Mouse (Mus musculus): ENCODE measurements at regions not wholly inside any gene's neighbourhood (a gene's known extent, or its start where the extent isn't known, plus 50 kb on each side); places are given as distances from the start of the nearest gene placed in this dataset.

DNA sequence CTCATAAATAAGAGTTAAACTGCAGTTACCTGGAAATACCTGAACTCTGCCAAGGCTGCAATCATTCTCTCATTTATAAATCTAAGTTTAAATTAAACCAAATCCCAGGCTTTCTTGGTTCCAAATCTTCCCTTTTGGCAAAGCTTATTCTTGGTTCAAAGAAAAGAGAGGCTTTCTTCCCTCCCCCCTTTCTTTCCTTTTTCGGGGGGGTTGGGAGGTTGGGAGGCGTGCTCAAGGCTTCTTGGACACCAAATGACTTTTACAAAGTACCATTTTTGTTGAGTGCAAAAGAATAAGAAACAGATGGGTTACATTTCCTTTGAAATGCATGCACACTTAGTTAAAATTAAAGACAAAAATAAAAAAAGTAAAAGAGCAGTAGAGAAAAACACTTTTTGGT, 105.4 kb upstream of the Mroh9 start:
- WGBS, result 22% methylated on average over 2 of the region's 2 CpGs
- Histone ChIP-seq H3K9ac (ENCODE audit: low read length) (no peak overlapping the region), H3K27ac (replicated peaks; ENCODE audit: low read depth, low read length) (no peak overlapping the region), H3K36me3 (ENCODE audit: control insufficient read depth, insufficient read depth, low read length) (no peaks in the 10 kb centered on the region), H3K4me2 (ENCODE audit: low read depth, severe bottlenecking) (no peak overlapping the region), H3K4me3 (ENCODE audit: low read depth, low read length) (no peak overlapping the region), H3K4me1 (ENCODE audit: control insufficient read depth, insufficient read depth, low read length) (peaks cover 2% of the 10 kb centered on the region; the same call in 1 of the 2 replicates), H3K27me3 (ENCODE audit: control insufficient read depth, insufficient read depth, low read length) (no peaks in the 10 kb centered on the region), H3K9me3 (ENCODE audit: control insufficient read depth, low read length) (no peaks in the 10 kb centered on the region)
- DNase-seq (ENCODE audit: low spot score), result no peak
- ATAC-seq (ENCODE audit: insufficient number of reproducible peaks, low FRiP score, low TSS enrichment, low read depth), result no peak

DNA sequence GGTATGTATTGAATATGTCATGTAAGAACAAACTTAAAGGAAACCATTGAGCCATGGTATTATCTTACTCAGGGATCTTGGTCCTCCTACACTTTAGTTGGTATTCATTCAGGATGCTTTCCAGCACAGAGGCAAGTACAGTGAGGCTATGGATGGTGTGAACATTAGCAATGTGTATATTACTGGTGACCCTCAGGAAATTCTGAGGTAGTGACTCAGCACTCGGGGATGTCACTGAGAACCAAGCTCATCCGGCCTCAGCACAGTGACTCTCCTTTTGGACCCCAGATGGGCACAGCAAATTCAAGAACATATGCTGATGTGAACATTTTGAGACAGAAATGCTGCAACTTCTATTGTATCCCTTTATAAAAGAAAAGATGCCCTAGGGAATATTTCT, 96.4 kb upstream of the Mroh9 start:
- Histone ChIP-seq H3K4me3 (ENCODE audit: low read depth, low read length) (no peak overlapping the region), H3K4me2 (ENCODE audit: low read depth, severe bottlenecking) (no peak overlapping the region), H3K9ac (ENCODE audit: low read length) (no peak overlapping the region), H3K4me1 (ENCODE audit: control insufficient read depth, insufficient read depth, low read length) (no peaks in the 10 kb centered on the region), H3K27me3 (ENCODE audit: control insufficient read depth, insufficient read depth, low read length) (no peaks in the 10 kb centered on the region), H3K36me3 (ENCODE audit: control insufficient read depth, insufficient read depth, low read length) (no peaks in the 10 kb centered on the region), H3K9me3 (ENCODE audit: control insufficient read depth, low read length) (no peaks in the 10 kb centered on the region), H3K27ac (replicated peaks; ENCODE audit: low read depth, low read length) (no peak overlapping the region)
- DNase-seq (ENCODE audit: low spot score), result no peak
- no peak for ATAC-seq (ENCODE audit: insufficient number of reproducible peaks, low FRiP score, low TSS enrichment, low read depth)
- 89% methylated on average over 2 of the region's 2 CpGs for WGBS

DNA sequence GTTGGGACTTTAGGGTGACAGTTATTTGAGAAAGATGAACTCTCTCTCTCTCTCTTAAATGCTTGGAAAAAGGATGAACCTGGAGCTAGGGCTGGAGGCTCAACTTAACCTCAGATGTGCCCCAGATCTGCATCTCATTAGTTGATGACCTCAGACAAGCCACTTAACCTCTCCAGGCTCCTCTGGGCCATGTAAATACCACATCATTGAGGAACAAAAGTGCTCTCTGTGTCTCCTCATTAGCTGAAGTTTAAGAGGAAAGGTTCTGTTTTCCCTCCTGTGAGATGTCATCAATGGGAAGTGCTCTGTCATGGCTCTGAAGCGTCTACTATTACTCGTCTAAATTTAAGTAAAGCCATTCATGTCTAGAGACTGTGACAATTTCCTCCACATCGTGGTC, 91.5 kb upstream of the Mroh9 start:
- Histone ChIP-seq H3K27me3 (ENCODE audit: control insufficient read depth, insufficient read depth, low read length) (no peaks in the 10 kb centered on the region), H3K4me1 (ENCODE audit: control insufficient read depth, insufficient read depth, low read length) (no peaks in the 10 kb centered on the region), H3K36me3 (ENCODE audit: control insufficient read depth, insufficient read depth, low read length) (no peaks in the 10 kb centered on the region), H3K9me3 (ENCODE audit: control insufficient read depth, low read length) (no peaks in the 10 kb centered on the region), H3K27ac (replicated peaks; ENCODE audit: low read depth, low read length) (no peak overlapping the region), H3K4me3 (ENCODE audit: low read depth, low read length) (no peak overlapping the region), H3K4me2 (ENCODE audit: low read depth, severe bottlenecking) (no peak overlapping the region), H3K9ac (ENCODE audit: low read length) (no peak overlapping the region)
- WGBS, result 9% methylated on average over 3 of the region's 3 CpGs
- no peak for DNase-seq (ENCODE audit: low spot score)
- no peak for ATAC-seq (ENCODE audit: insufficient number of reproducible peaks, low FRiP score, low TSS enrichment, low read depth)

DNA sequence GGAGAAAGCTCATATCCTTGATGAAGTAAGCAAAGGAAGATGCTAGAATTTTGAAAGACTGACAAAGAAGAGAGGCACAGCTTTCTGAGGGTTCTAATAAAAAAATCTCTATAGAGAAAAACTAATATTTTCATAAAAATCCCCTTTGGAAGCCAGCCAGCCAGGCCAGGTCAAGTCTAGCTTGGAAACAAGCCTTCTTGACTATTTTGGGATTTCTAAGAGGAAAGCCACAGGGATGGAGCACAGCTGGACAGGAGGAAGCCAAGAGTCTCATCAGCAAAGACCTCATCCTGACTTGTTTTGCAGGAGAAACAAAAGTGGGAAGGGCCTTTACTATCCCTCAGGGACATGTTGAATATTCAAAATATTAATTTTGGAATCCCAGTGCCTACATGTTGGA, 81.6 kb upstream of the Mroh9 start:
- no peak overlapping the region for H3K4me2 ChIP-seq (ENCODE audit: low read depth, severe bottlenecking)
- no peak overlapping the region for H3K4me3 ChIP-seq (ENCODE audit: low read depth, low read length)
- ATAC-seq (ENCODE audit: insufficient number of reproducible peaks, low FRiP score, low TSS enrichment, low read depth), result no peak
- no peaks in the 10 kb centered on the region for H3K4me1 ChIP-seq (ENCODE audit: control insufficient read depth, insufficient read depth, low read length)
- H3K27me3 ChIP-seq (ENCODE audit: control insufficient read depth, insufficient read depth, low read length), result no peaks in the 10 kb centered on the region
- H3K27ac ChIP-seq (replicated peaks; ENCODE audit: low read depth, low read length), result no peak overlapping the region
- H3K9me3 ChIP-seq (ENCODE audit: control insufficient read depth, low read length), result no peaks in the 10 kb centered on the region
- no peaks in the 10 kb centered on the region for H3K36me3 ChIP-seq (ENCODE audit: control insufficient read depth, insufficient read depth, low read length)
- no peak overlapping the region for H3K9ac ChIP-seq (ENCODE audit: low read length)
- no peak for DNase-seq (ENCODE audit: low spot score)

DNA sequence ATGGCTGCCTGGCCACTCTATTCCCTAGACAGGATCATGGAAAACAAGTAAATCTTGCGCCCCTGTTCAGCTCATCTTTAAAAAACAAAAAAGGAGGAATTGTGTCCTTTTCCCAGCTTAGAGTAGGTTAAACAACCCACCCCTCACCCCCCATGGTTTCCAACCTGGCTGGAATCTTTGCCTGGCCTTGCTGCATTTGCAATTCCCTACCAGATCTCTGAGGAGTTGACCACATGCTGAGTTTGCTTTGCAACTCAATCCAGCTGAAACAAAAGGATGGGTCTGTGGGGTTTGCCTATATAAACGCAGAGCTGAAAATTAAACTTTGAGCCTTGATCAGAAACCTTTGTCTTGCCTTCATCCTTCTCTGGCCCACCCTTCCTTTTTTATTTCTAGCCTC, 78.2 kb upstream of the Mroh9 start:
- Histone ChIP-seq H3K4me1 (ENCODE audit: control insufficient read depth, insufficient read depth, low read length) (peaks cover 3% of the 10 kb centered on the region), H3K36me3 (ENCODE audit: control insufficient read depth, insufficient read depth, low read length) (no peaks in the 10 kb centered on the region), H3K27ac (replicated peaks; ENCODE audit: low read depth, low read length) (no peak overlapping the region), H3K4me2 (ENCODE audit: low read depth, severe bottlenecking) (no peak overlapping the region), H3K27me3 (ENCODE audit: control insufficient read depth, insufficient read depth, low read length) (no peaks in the 10 kb centered on the region), H3K9me3 (ENCODE audit: control insufficient read depth, low read length) (no peaks in the 10 kb centered on the region), H3K9ac (ENCODE audit: low read length) (no peak overlapping the region), H3K4me3 (ENCODE audit: low read depth, low read length) (no peak overlapping the region)
- no peak for DNase-seq (ENCODE audit: low spot score)
- 53% methylated on average over 2 of the region's 2 CpGs for WGBS
- ATAC-seq (ENCODE audit: insufficient number of reproducible peaks, low FRiP score, low TSS enrichment, low read depth), result no peak

DNA sequence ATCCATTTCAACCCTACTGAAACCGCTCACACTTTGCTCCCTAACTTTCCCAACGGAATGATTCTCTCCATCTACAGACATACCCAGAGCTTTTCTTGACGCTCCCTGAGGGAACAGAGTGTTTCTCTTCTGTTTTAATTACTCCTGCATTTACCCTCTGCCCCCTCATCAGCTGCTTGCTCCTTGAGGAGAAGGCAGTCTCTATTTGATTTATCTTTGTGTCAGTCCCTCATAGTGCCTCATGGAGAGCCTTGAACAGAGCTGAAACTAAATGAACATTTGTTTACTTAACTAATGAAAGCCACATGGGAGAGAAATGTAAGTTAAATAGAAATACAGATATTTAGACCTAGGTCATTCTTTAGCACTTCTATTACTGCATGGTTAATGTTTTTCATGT, 74.4 kb upstream of the Mroh9 start:
- no peak for DNase-seq (ENCODE audit: low spot score)
- 14% methylated on average over 3 of the region's 3 CpGs for WGBS
- no peaks in the 10 kb centered on the region for H3K36me3 ChIP-seq (ENCODE audit: control insufficient read depth, insufficient read depth, low read length)
- peaks cover 10% of the 10 kb centered on the region for H3K4me1 ChIP-seq (ENCODE audit: control insufficient read depth, insufficient read depth, low read length)
- H3K4me3 ChIP-seq (ENCODE audit: low read depth, low read length), result no peak overlapping the region
- peak overlapping the region; percentile 40; the same call in 1 of the 2 replicates for H3K27ac ChIP-seq (replicated peaks; ENCODE audit: low read depth, low read length)
- peak; percentile 31; the same call in 1 of the 2 replicates for ATAC-seq (ENCODE audit: insufficient number of reproducible peaks, low FRiP score, low TSS enrichment, low read depth)
- H3K4me2 ChIP-seq (ENCODE audit: low read depth, severe bottlenecking), result no peak overlapping the region
- no peaks in the 10 kb centered on the region for H3K27me3 ChIP-seq (ENCODE audit: control insufficient read depth, insufficient read depth, low read length)
- no peak overlapping the region for H3K9ac ChIP-seq (ENCODE audit: low read length)
- H3K9me3 ChIP-seq (ENCODE audit: control insufficient read depth, low read length), result no peaks in the 10 kb centered on the region

DNA sequence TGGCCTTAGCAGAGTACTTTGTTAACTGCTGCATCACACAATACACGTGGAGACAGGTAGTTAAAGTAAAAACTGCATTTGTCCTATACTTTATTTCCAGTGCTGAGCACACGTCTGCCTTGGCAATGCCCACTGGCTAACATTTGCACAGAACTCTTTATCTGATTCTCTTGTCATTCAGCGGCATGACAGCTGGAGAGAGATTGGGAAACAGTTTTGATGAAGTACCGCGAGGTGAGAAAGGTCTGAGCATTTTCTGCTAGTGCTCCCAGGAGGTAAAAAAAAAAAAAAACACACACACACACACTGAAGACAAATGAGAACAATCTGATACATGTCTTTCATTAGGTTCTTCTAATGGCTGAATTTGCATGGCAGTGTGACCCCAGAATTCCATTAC, 73.0 kb upstream of the Mroh9 start:
- no peaks in the 10 kb centered on the region for H3K27me3 ChIP-seq (ENCODE audit: control insufficient read depth, insufficient read depth, low read length)
- H3K4me2 ChIP-seq (ENCODE audit: low read depth, severe bottlenecking), result no peak overlapping the region
- H3K4me1 ChIP-seq (ENCODE audit: control insufficient read depth, insufficient read depth, low read length), result peaks cover 10% of the 10 kb centered on the region
- WGBS, result 37% methylated on average over 5 of the region's 5 CpGs
- no peak overlapping the region for H3K27ac ChIP-seq (replicated peaks; ENCODE audit: low read depth, low read length)
- DNase-seq (ENCODE audit: low spot score) (no peak), ATAC-seq (ENCODE audit: insufficient number of reproducible peaks, low FRiP score, low TSS enrichment, low read depth) (no peak)
- H3K36me3 ChIP-seq (ENCODE audit: control insufficient read depth, insufficient read depth, low read length), result no peaks in the 10 kb centered on the region
- H3K4me3 ChIP-seq (ENCODE audit: low read depth, low read length), result no peak overlapping the region
- H3K9ac ChIP-seq (ENCODE audit: low read length), result no peak overlapping the region
- no peaks in the 10 kb centered on the region for H3K9me3 ChIP-seq (ENCODE audit: control insufficient read depth, low read length)

DNA sequence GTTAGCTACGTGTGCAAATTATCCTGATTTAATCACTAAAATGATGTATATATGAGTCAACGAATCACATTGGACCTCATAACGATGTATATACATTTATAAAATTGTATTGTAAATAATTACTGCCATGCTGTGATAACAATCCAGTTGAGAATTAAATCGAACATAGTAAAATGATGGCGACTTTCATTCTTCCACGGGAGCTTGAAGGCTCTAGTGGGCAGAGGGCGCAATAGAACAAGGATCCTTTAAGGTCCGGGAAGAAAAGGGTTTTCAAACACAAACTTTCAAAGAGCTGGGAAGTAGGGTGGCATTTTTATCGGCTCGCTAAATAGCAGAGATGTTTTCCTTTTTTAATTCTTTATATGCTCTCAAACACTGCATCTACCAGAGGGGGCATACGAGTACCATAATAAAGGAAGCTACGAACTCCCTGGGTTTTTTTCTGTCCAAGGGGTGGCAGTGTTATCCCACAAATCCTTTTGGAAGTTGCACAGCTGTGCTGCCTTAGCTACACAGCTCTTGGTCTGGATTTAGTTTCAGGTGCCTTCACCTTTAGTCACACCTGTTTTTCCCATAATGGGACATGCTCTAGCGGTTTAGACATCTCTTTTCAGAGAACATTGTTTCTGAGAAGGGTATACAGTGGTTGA, 64.9 kb upstream of the Mroh9 start:
- Histone ChIP-seq H3K9ac (ENCODE audit: low read length) (no peak overlapping the region), H3K36me3 (ENCODE audit: control insufficient read depth, insufficient read depth, low read length) (no peaks in the 10 kb centered on the region), H3K27me3 (ENCODE audit: control insufficient read depth, insufficient read depth, low read length) (no peaks in the 10 kb centered on the region), H3K4me3 (ENCODE audit: low read depth, low read length) (0 out of 2 replicates have a peak overlapping the region, but pooled peaks have one; percentile 2), H3K9me3 (ENCODE audit: control insufficient read depth, low read length) (no peaks in the 10 kb centered on the region), H3K4me2 (ENCODE audit: low read depth, severe bottlenecking) (peak overlapping the region; percentile 11; the same call in 1 of the 2 replicates), H3K4me1 (ENCODE audit: control insufficient read depth, insufficient read depth, low read length) (peaks cover 3% of the 10 kb centered on the region; the same call in 1 of the 2 replicates), H3K27ac (replicated peaks; ENCODE audit: low read depth, low read length) (no peak overlapping the region)
- peak; percentile 85 for DNase-seq (ENCODE audit: low spot score)
- ATAC-seq (ENCODE audit: insufficient number of reproducible peaks, low FRiP score, low TSS enrichment, low read depth), result peak; percentile 84
- 37% methylated on average over 13 of the region's 13 CpGs for WGBS

DNA sequence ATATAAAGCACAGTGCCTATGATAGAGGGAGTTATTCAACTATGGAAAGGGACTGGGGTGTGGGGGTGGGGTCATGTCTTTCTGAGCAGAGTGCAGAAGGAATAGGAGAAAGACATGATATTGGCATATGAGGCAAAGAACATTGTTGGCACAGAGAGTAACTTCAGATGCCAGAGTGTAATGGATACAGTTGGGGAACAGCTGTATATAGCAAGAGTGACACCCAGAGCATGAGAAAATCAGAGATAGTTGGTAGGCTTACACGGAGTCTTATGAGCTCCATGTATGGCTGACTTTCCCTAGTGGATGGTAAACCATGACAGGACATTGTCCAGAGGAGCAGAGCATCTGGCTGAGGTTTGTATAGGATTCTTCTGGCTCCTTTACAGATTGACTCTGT, 61.2 kb upstream of the Mroh9 start:
- no peak for ATAC-seq (ENCODE audit: insufficient number of reproducible peaks, low FRiP score, low TSS enrichment, low read depth)
- Histone ChIP-seq H3K4me3 (ENCODE audit: low read depth, low read length) (no peak overlapping the region), H3K9ac (ENCODE audit: low read length) (no peak overlapping the region), H3K4me1 (ENCODE audit: control insufficient read depth, insufficient read depth, low read length) (no peaks in the 10 kb centered on the region), H3K36me3 (ENCODE audit: control insufficient read depth, insufficient read depth, low read length) (no peaks in the 10 kb centered on the region), H3K27ac (replicated peaks; ENCODE audit: low read depth, low read length) (no peak overlapping the region), H3K9me3 (ENCODE audit: control insufficient read depth, low read length) (no peaks in the 10 kb centered on the region), H3K4me2 (ENCODE audit: low read depth, severe bottlenecking) (no peak overlapping the region), H3K27me3 (ENCODE audit: control insufficient read depth, insufficient read depth, low read length) (no peaks in the 10 kb centered on the region)
- DNase-seq (ENCODE audit: low spot score), result no peak
- 75% methylated on average over 1 of the region's 1 CpGs for WGBS
